Comparison of ENCODE assay signal across 15 mouse cellular contexts in the genomic region with DNA sequence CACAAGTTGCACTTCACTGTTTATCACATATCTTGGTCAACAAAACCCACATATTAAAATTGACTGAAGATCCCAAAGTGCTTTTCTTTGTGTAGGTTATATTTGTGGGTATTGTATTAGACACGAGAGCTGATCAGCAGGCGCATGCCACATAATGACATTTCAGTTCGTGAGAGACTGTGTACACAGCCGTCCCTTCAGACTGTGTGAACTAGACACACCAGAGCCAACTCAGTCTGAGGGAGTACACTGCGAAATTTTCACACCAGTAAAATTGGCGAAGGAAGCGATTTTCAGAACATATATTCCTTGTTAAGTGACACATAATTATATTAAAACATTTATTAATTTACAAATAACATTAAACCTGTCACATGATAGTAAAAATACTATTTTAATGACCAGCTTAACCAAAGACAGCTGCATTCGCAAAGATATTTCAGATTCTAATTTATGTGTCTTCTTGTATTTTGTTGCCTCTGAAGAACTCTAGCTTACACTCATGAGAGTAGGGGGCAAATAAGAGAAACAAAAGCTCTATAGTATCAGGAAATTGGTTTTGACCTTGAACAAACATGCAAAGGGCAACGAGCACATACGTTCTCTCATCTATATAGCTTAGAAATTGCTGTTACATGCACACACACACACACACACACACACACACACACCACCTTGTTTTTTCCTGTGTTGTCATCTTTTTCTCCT. TPM values are rescaled to one million over a fixed set of nuclear protein-coding genes. Genes with fewer than 3 reads are reported as not detected.
"Had no signal": no experiment of that assay in that cellular context is flagged by ENCODE, and none has a peak within 500 bp of the region (broad histone marks: within the 10 kb centered on the region; RNA-seq: fewer than 3 reads in every experiment).

No protein-coding gene starts in this region.

- ATAC-seq: liver, embryonic 12.5 days had no signal

- H3K36me3 ChIP-seq: liver, embryonic 12.5 days; midbrain, embryonic 10.5 days; neural tube, embryonic 13.5 days; neural tube, embryonic 15.5 days had no signal

- H3K4me1 ChIP-seq: liver, embryonic 12.5 days; neural tube, embryonic 13.5 days; neural tube, embryonic 15.5 days had no signal

- DNase-seq: lung, postnatal 10 days; lung, postnatal 4 days; right cerebral cortex, adult 18-20 months; right cerebral cortex, postnatal 25 days; right cerebral cortex, postnatal 4 days; spleen, adult 18-20 months; thymus, adult 18-20 months; thymus, postnatal 14 days; thymus, postnatal 36 days had no signal

- H3K9me3 ChIP-seq: liver, embryonic 12.5 days; midbrain, embryonic 10.5 days; neural tube, embryonic 13.5 days; neural tube, embryonic 15.5 days had no signal

- H3K4me3 ChIP-seq: liver, embryonic 12.5 days; midbrain, embryonic 10.5 days; myocyte; neural tube, embryonic 13.5 days; neural tube, embryonic 15.5 days had no signal

- H3K27me3 ChIP-seq: liver, embryonic 12.5 days; neural tube, embryonic 13.5 days; neural tube, embryonic 15.5 days had no signal

- H3K4me2 ChIP-seq: liver, embryonic 12.5 days; neural tube, embryonic 13.5 days; neural tube, embryonic 15.5 days had no signal

- H3K27ac ChIP-seq: liver, embryonic 12.5 days; liver, embryonic 14.5 days; midbrain, embryonic 10.5 days; neural tube, embryonic 13.5 days; neural tube, embryonic 15.5 days had no signal

- H3K9ac ChIP-seq: liver, embryonic 12.5 days; liver, embryonic 14.5 days; neural tube, embryonic 13.5 days; neural tube, embryonic 15.5 days had no signal

RNA-seq across cellular contexts. Expression of gene Lmo3, which starts 14.4 kb away (rescaled TPM):
- polyA plus RNA-seq: myocyte had no signal
